Mouse (Mus musculus) forebrain, embryonic 14.5 days (tissue): ENCODE data around the gene Pbld2. TPM values are rescaled to one million over a fixed set of nuclear protein-coding genes. Genes with fewer than 3 reads are reported as not detected.
"Not testable (repeated sequence)": the region's sequence is repeated elsewhere in the genome, so short reads cannot be mapped to it uniquely, and the experiment has no call there.

ENCODE experiments used
- ATAC-seq: fragments of 200-750 bp; cut with Nextera tagmentation; 2 replicates; pipeline ENCODE4 v1.8.0; 2017; ENCODE audit warnings: mild to moderate bottlenecking, moderate library complexity
- DNase-seq: peaks from one replicate; pipeline ENCODE4 v3.0.0-alpha.2; 2015; ENCODE audit warnings: low spot score
- H3K27ac ChIP-seq: fragments of 300-500 bp; sonication (generic); 2 replicates; pipeline ENCODE4 v1.5.1; 2014; ENCODE audit warnings: low read depth, mild to moderate bottlenecking, control low read depth, low read length, moderate library complexity
- H3K27me3 ChIP-seq: fragments of 300-500 bp; sonication (generic); replicated peaks from 2 replicates; pipeline ENCODE4 v1.6.1; 2014; ENCODE audit warnings: low read length, control low read depth, mixed read lengths; ENCODE audit not compliant: control insufficient read depth, insufficient read depth
- H3K36me3 ChIP-seq: fragments of 300-500 bp; sonication (generic); 2 replicates; pipeline ENCODE4 v1.6.1; 2014; ENCODE audit warnings: low read length, control low read depth; ENCODE audit not compliant: control insufficient read depth, insufficient read depth
- H3K4me1 ChIP-seq: fragments of 300-500 bp; sonication (generic); 2 replicates; pipeline ENCODE4 v1.6.1; 2014; ENCODE audit warnings: antibody characterized with exemption, low read length, control low read depth; ENCODE audit not compliant: control insufficient read depth, insufficient read depth
- H3K4me2 ChIP-seq: fragments of 300-500 bp; sonication (generic); 2 replicates; pipeline ENCODE4 v1.6.1; 2014; ENCODE audit warnings: mild to moderate bottlenecking, control low read depth, low read length
- H3K4me3 ChIP-seq: fragments of 300-500 bp; sonication (generic); 2 replicates; pipeline ENCODE4 v1.5.1; 2014; ENCODE audit warnings: low read depth, low read length, control low read depth
- H3K9ac ChIP-seq: fragments of 300-500 bp; sonication (generic); 2 replicates; pipeline ENCODE4 v1.6.1; 2014; ENCODE audit warnings: mild to moderate bottlenecking, low read length, control low read depth, moderate library complexity
- H3K9me3 ChIP-seq: fragments of 300-500 bp; sonication (generic); replicated peaks from 2 replicates; pipeline ENCODE4 v1.6.1; 2016; ENCODE audit warnings: low read length, control low read depth, mixed read lengths; ENCODE audit not compliant: control insufficient read depth
- whole genome bisulfite sequencing: fragments of 180-500 bp; shearing (Covaris S2); extraction: QIAGEN DNeasy Blood & Tissue Kit; methylation state at CpG from one replicate; pipeline ENCODE4 v1.1.7; 2014; 5-methylcytosine and 5-hydroxymethylcytosine counted together
- polyA plus RNA-seq: library from polyadenylated mRNA; unstranded; fragments of >200 nt; fragmentation: Nextera tagmentation; extraction: Ambion mirVana; gene quantifications from 2 replicates; pipeline ENCODE4 v1.2.1, GENCODE M21; 2014

Gene Pbld2
- polyA plus RNA-seq, 1 experiment from 2014 or later: 1.1 TPM

- Histone ChIP-seq H3K9ac (no peak overlapping the region), H3K4me1 (no peaks in the 10 kb centered on the region), H3K4me3 (no peak overlapping the region), H3K9me3 (no peaks in the 10 kb centered on the region), H3K27me3 (no peaks in the 10 kb centered on the region), H3K27ac (no peak overlapping the region), H3K4me2 (no peak overlapping the region), H3K36me3 (no peaks in the 10 kb centered on the region)
- DNase-seq (no peak), ATAC-seq (no peak)
- 85% methylated on average over 2 of the region's 2 CpGs for WGBS
Measured at GRCm38 (mm10) chr10:63049106-63049505, 25.0 kb downstream of the Pbld2 start.

GRCm38 (mm10) chr10:63051267-63051666 lies 27.2 kb downstream of the Pbld2 start:
- Histone ChIP-seq H3K4me3 (no peak overlapping the region), H3K9ac (no peak overlapping the region), H3K27me3 (no peaks in the 10 kb centered on the region), H3K4me2 (no peak overlapping the region), H3K9me3 (no peaks in the 10 kb centered on the region), H3K4me1 (no peaks in the 10 kb centered on the region), H3K36me3 (no peaks in the 10 kb centered on the region), H3K27ac (no peak overlapping the region)
- WGBS: 77% methylated on average over 7 of the region's 7 CpGs
- DNase-seq: no peak
- ATAC-seq: no peak

GRCm38 (mm10) chr10:63052011-63052410 lies 27.9 kb downstream of the Pbld2 start:
- no peaks in the 10 kb centered on the region for H3K4me1 ChIP-seq
- no peak for DNase-seq

GRCm38 (mm10) chr10:63053007-63053406 lies 28.9 kb downstream of the Pbld2 start:
- H3K4me2 ChIP-seq: no peak overlapping the region
- DNase-seq (no peak), ATAC-seq (no peak)
- WGBS: 52% methylated on average over 6 of the region's 6 CpGs
- no peak overlapping the region for H3K4me3 ChIP-seq
- no peak overlapping the region for H3K9ac ChIP-seq
- no peaks in the 10 kb centered on the region for H3K36me3 ChIP-seq
- no peaks in the 10 kb centered on the region for H3K9me3 ChIP-seq
- H3K27ac ChIP-seq: no peak overlapping the region
- no peaks in the 10 kb centered on the region for H3K27me3 ChIP-seq
- no peaks in the 10 kb centered on the region for H3K4me1 ChIP-seq

More at GRCm38 (mm10) chr10:63052011-63052410, 27.9 kb downstream of the Pbld2 start:
- no peak for ATAC-seq
- H3K9ac ChIP-seq: no peak overlapping the region
- no peaks in the 10 kb centered on the region for H3K27me3 ChIP-seq
- H3K27ac ChIP-seq: no peak overlapping the region
- H3K36me3 ChIP-seq: no peaks in the 10 kb centered on the region
- H3K4me3 ChIP-seq: no peak overlapping the region
- H3K4me2 ChIP-seq: no peak overlapping the region
- 89% methylated on average over 6 of the region's 6 CpGs for WGBS
- H3K9me3 ChIP-seq: no peaks in the 10 kb centered on the region

- H3K9ac ChIP-seq, H3K27ac ChIP-seq, H3K4me2 ChIP-seq, H3K36me3 ChIP-seq, DNase-seq, H3K4me1 ChIP-seq, H3K4me3 ChIP-seq, H3K27me3 ChIP-seq, ATAC-seq, H3K9me3 ChIP-seq: not testable (repeated sequence)
- 88% methylated on average over 6 of the region's 6 CpGs for WGBS
Measured at GRCm38 (mm10) chr10:63054071-63054470, 30.0 kb downstream of the Pbld2 start.

- ATAC-seq: no peak
- WGBS: 79% methylated on average over 2 of the region's 2 CpGs
- no peak overlapping the region for H3K9ac ChIP-seq
Measured at GRCm38 (mm10) chr10:63054586-63054985, 30.5 kb downstream of the Pbld2 start.

GRCm38 (mm10) chr10:63056966-63057750 lies 33.0 kb downstream of the Pbld2 start:
- WGBS: 43% methylated on average over 24 of the region's 24 CpGs
- H3K27ac ChIP-seq: no peak overlapping the region
- no peak overlapping the region for H3K4me3 ChIP-seq
- no peaks in the 10 kb centered on the region for H3K36me3 ChIP-seq
- no peaks in the 10 kb centered on the region for H3K27me3 ChIP-seq
- H3K9me3 ChIP-seq: no peaks in the 10 kb centered on the region
- H3K9ac ChIP-seq: no peak overlapping the region
- no peaks in the 10 kb centered on the region for H3K4me1 ChIP-seq
- no peak for DNase-seq
- no peak for ATAC-seq
- H3K4me2 ChIP-seq: no peak overlapping the region

More at GRCm38 (mm10) chr10:63054586-63054985, 30.5 kb downstream of the Pbld2 start:
- H3K27me3 ChIP-seq: no peaks in the 10 kb centered on the region
- H3K4me3 ChIP-seq: no peak overlapping the region
- no peak overlapping the region for H3K27ac ChIP-seq
- H3K4me1 ChIP-seq: no peaks in the 10 kb centered on the region
- no peaks in the 10 kb centered on the region for H3K9me3 ChIP-seq
- DNase-seq: no peak
- no peaks in the 10 kb centered on the region for H3K36me3 ChIP-seq
- no peak overlapping the region for H3K4me2 ChIP-seq

GRCm38 (mm10) chr10:63059862-63060261 lies 35.7 kb downstream of the Pbld2 start, which contains the start of gene Pbld1:
Gene Pbld1 (plus strand): TSS chr10:63060162.
- ATAC-seq (no peak), DNase-seq (no peak)
- Histone ChIP-seq H3K36me3 (no peaks in the 10 kb centered on the region), H3K9ac (no peak within 1 kb of the TSS), H3K27me3 (no peaks in the 10 kb centered on the region), H3K4me2 (no peak within 1 kb of the TSS), H3K9me3 (no peaks in the 10 kb centered on the region), H3K4me3 (no peak within 1 kb of the TSS), H3K4me1 (no peaks in the 10 kb centered on the region), H3K27ac (no peak within 1 kb of the TSS)
- WGBS: 75% methylated on average over 2 of the region's 2 CpGs

- Histone ChIP-seq H3K4me1 (no peaks in the 10 kb centered on the region), H3K4me3 (no peak overlapping the region), H3K9me3 (no peaks in the 10 kb centered on the region), H3K9ac (no peak overlapping the region), H3K4me2 (no peak overlapping the region), H3K36me3 (no peaks in the 10 kb centered on the region), H3K27me3 (no peaks in the 10 kb centered on the region), H3K27ac (no peak overlapping the region)
- no peak for ATAC-seq
- 61% methylated on average over 11 of the region's 11 CpGs for WGBS
- DNase-seq: no peak
Measured at GRCm38 (mm10) chr10:63060406-63060805, 36.3 kb downstream of the Pbld2 start.
